Mouse (Mus musculus) C2C12 (cell line): ENCODE results near the gene Trip11.

ENCODE experiments used
- CTCF ChIP-seq: IDR thresholded peaks from one replicate; pipeline ENCODE4 v1.5.1; 2011; ENCODE audit not compliant: control insufficient read depth, insufficient read depth, insufficient read length
- MYOG ChIP-seq: IDR thresholded peaks from one replicate; pipeline ENCODE4 v1.6.1; 2011; ENCODE audit not compliant: control insufficient read depth, insufficient read length; ENCODE audit errors: extremely low read depth

DNA sequence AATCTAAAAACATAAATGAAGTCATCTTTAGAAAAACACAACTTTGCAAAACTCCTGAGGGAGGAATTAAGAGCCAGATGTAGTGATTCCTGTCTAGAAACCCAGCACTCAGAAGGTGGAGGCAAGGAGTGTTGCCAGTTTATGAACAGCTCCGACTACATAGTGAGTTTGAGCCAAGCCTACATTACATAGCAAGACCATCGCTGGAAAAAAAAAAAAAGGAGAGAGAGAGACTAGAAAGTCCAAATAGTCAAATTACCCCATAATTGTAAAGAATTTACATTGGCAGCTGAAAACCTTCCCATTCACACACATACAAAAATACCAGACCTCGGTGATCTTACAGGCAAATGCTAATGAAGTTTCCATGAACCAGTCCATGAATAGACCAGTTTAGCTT lies 123.8 kb downstream of the Trip11 start:
- TF ChIP-seq CTCF: no peak
- TF ChIP-seq MYOG: no peak
